Mouse (Mus musculus) forebrain, embryonic 10.5 days (tissue): ENCODE measurements at regions not wholly inside any gene's neighbourhood (a gene's known extent, or its start where the extent isn't known, plus 50 kb on each side); places are given as distances from the start of the nearest gene placed in this dataset.

Experiments
- DNase-seq: peaks from one replicate; pipeline ENCODE4 v3.0.0-alpha.2; 2017; ENCODE audit warnings: low spot score; ENCODE audit errors: extremely low spot score
- H3K27ac ChIP-seq: fragments of 300-500 bp; sonication (generic); 2 replicates; pipeline ENCODE4 v1.5.1; 2016; ENCODE audit warnings: mild to moderate bottlenecking
- H3K27me3 ChIP-seq: fragments of 300-500 bp; sonication (generic); 2 replicates; pipeline ENCODE4 v1.6.1; 2016; ENCODE audit warnings: mild to moderate bottlenecking; ENCODE audit not compliant: poor library complexity, severe bottlenecking
- H3K36me3 ChIP-seq: fragments of 300-500 bp; sonication (generic); replicated peaks from 2 replicates; pipeline ENCODE4 v1.6.1; 2016; ENCODE audit warnings: mild to moderate bottlenecking, moderate library complexity
- H3K4me1 ChIP-seq: fragments of 300-500 bp; sonication (generic); 2 replicates; pipeline ENCODE4 v1.6.1; 2016
- H3K4me3 ChIP-seq: fragments of 300-500 bp; sonication (generic); 2 replicates; pipeline ENCODE4 v1.5.1; 2016; ENCODE audit warnings: mild to moderate bottlenecking, moderate library complexity
- H3K9me3 ChIP-seq: fragments of 300-500 bp; sonication (generic); 2 replicates; pipeline ENCODE4 v1.6.1; 2016; ENCODE audit warnings: mild to moderate bottlenecking, moderate library complexity
- WGBS: fragments of 180-500 bp; shearing (Covaris S2); methylation state at CpG from one replicate; pipeline ENCODE4 v1.1.7; 2016; 5-methylcytosine and 5-hydroxymethylcytosine counted together

- Histone ChIP-seq H3K4me3 (no peak overlapping the region), H3K4me1 (no peaks in the 10 kb centered on the region), H3K27me3 (no peaks in the 10 kb centered on the region), H3K9me3 (no peaks in the 10 kb centered on the region), H3K27ac (no peak overlapping the region), H3K36me3 (no peaks in the 10 kb centered on the region)
- no peak for DNase-seq
- 92% methylated on average over 7 of the region's 7 CpGs for WGBS
Observed at GRCm38 (mm10) chr9:27569054-27569387, 172.4 kb downstream of the Spata19 start.

DNA sequence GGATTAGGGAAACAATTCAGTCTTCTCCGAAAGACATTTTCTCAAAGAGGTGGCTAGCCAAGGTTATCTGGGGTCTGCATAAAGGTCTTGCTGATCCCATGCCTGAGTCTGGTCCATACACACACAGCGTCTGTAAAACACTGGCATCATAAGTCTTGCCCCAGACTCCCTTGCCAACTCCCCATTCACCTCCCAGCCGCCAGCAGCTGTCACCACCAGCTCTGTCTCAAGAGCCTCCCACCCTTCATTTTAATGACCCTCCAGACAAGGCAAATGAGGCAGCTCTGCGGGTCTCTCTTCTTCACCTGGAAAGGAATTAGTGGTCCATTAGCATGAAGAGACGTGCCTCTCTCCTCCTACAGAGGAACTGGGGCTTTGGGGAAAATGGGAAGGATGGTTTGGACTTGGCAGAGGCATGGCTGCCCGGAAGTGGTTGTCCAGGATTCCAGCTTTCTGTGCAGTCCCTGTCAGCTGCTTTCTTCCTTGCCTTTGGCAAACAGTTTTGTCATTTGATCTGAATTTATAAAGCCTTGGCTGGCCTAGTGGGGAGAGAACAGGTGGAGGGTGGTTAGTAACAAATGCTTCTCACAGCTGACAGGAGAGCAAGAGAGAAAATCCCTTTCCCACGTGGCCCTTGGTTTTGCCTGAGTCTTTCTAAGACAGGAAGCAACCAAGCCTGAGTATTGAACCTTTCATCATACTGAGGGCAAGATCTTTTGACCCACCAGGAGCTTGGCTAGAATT, 173.3 kb upstream of the Opcml start:
- Histone ChIP-seq H3K9me3 (no peaks in the 10 kb centered on the region), H3K4me1 (peaks cover 4% of the 10 kb centered on the region; the same call in 1 of the 2 replicates), H3K36me3 (no peaks in the 10 kb centered on the region), H3K4me3 (no peak overlapping the region), H3K27ac (no peak overlapping the region), H3K27me3 (no peaks in the 10 kb centered on the region)
- 65% methylated on average over 7 of the region's 7 CpGs for WGBS
- DNase-seq = no peak

- Histone ChIP-seq H3K4me3 (no peak overlapping the region), H3K4me1 (no peaks in the 10 kb centered on the region; the same call in 1 of the 2 replicates), H3K36me3 (no peaks in the 10 kb centered on the region), H3K9me3 (no peaks in the 10 kb centered on the region), H3K27ac (no peak overlapping the region), H3K27me3 (no peaks in the 10 kb centered on the region)
- DNase-seq = no peak
- WGBS = 81% methylated on average over 6 of the region's 6 CpGs
Observed at GRCm38 (mm10) chr9:27634901-27635300, 155.7 kb upstream of the Opcml start.

GRCm38 (mm10) chr9:27640611-27641010, 150.0 kb upstream of the Opcml start:
- no peaks in the 10 kb centered on the region for H3K9me3 ChIP-seq
- H3K36me3 ChIP-seq = no peaks in the 10 kb centered on the region
- no peak for DNase-seq
- H3K4me3 ChIP-seq = no peak overlapping the region
- no peak overlapping the region for H3K27ac ChIP-seq
- no peaks in the 10 kb centered on the region; the same call in 1 of the 2 replicates for H3K4me1 ChIP-seq
- H3K27me3 ChIP-seq = no peaks in the 10 kb centered on the region

GRCm38 (mm10) chr9:27643312-27643711, 147.3 kb upstream of the Opcml start:
- no peak for DNase-seq
- H3K27me3 ChIP-seq = no peaks in the 10 kb centered on the region
- peaks cover 10% of the 10 kb centered on the region; the same call in 1 of the 2 replicates for H3K4me1 ChIP-seq
- H3K9me3 ChIP-seq = no peaks in the 10 kb centered on the region
- H3K4me3 ChIP-seq = no peak overlapping the region
- 78% methylated on average over 1 of the region's 1 CpGs for WGBS
- H3K36me3 ChIP-seq = no peaks in the 10 kb centered on the region
- no peak overlapping the region for H3K27ac ChIP-seq

DNA sequence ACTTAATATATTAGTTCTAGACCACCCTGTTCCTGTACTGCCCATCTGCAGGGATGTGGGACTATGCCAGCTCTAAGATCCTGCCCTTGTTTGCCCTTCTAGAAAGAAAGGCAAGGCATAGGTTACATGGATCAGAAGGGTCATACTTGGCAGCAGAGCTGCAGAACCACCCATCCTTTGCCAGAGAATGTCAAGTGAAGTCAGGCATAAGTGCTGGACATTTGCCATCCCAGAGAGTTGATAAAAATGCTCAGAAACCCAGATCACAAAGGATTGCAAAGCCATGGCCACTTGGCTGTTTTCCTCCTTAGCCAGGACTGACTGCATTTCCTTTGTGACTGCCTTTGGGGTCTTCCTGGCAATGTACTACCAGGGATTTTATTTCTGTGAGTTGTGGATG, 146.7 kb upstream of the Opcml start:
- DNase-seq = no peak
- no peak overlapping the region for H3K27ac ChIP-seq
- no peaks in the 10 kb centered on the region for H3K27me3 ChIP-seq
- no peaks in the 10 kb centered on the region for H3K36me3 ChIP-seq
- H3K4me1 ChIP-seq = peaks cover 10% of the 10 kb centered on the region; the same call in 1 of the 2 replicates
- no peak overlapping the region for H3K4me3 ChIP-seq
- no peaks in the 10 kb centered on the region for H3K9me3 ChIP-seq

DNA sequence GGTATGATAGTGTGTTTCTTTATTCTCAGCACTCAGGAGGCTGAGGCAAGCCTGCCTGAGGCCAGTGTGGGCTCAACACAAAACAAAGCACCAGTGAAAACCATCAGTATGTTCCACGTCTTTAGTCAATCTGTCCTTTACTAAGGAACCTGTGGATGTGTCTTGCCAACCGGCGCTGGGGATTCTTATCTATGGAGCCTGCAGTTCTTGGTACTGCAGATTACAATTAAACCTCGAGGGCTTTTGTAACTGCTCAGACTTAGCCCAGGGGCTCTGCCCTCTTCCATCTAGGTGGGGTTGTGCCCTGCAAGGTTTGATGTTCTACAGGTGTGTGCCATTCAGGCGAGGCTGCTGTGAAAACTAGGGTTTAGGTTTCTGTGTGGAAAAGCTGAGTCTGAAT, 145.1 kb upstream of the Opcml start:
- no peak for DNase-seq
- Histone ChIP-seq H3K36me3 (no peaks in the 10 kb centered on the region), H3K4me1 (peaks cover 10% of the 10 kb centered on the region; the same call in 1 of the 2 replicates), H3K27ac (no peak overlapping the region), H3K27me3 (no peaks in the 10 kb centered on the region), H3K4me3 (no peak overlapping the region), H3K9me3 (no peaks in the 10 kb centered on the region)
- WGBS = 89% methylated on average over 5 of the region's 5 CpGs

GRCm38 (mm10) chr9:27646100-27646499, 144.5 kb upstream of the Opcml start:
- no peaks in the 10 kb centered on the region for H3K9me3 ChIP-seq
- DNase-seq = no peak
- H3K27ac ChIP-seq = no peak overlapping the region
- H3K36me3 ChIP-seq = no peaks in the 10 kb centered on the region
- H3K27me3 ChIP-seq = no peaks in the 10 kb centered on the region
- H3K4me1 ChIP-seq = peaks cover 10% of the 10 kb centered on the region; the same call in 1 of the 2 replicates
- WGBS = 85% methylated on average over 8 of the region's 8 CpGs
- no peak overlapping the region for H3K4me3 ChIP-seq

- Histone ChIP-seq H3K4me3 (no peak overlapping the region), H3K27me3 (no peaks in the 10 kb centered on the region), H3K27ac (no peak overlapping the region), H3K9me3 (no peaks in the 10 kb centered on the region), H3K4me1 (peaks cover 10% of the 10 kb centered on the region; the same call in 1 of the 2 replicates), H3K36me3 (no peaks in the 10 kb centered on the region)
- no peak for DNase-seq
- WGBS = 90% methylated on average over 10 of the region's 10 CpGs
Observed at GRCm38 (mm10) chr9:27646956-27647355, 143.6 kb upstream of the Opcml start.

DNA sequence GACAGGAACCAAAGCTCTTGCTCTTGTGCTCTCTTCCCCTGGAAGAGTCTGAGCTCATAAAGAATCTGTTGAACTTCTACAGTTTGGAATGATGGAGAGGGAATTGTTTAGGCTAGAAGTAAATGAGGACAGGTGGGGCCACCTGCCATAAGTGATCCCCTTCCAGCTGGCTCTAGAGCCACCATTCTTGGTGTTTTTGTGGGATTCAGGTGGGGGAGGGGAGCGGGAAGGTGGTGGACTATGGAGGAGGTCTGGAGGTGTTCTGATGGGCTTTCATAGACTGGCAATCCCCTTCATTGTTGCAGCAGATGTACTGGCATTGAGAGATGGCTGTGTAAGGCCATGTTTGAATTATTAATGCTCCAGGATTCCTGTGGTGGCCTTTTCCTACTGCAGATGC, 132.6 kb upstream of the Opcml start:
- Histone ChIP-seq H3K4me1 (peaks cover 10% of the 10 kb centered on the region), H3K36me3 (no peaks in the 10 kb centered on the region), H3K27ac (no peak overlapping the region), H3K27me3 (no peaks in the 10 kb centered on the region), H3K4me3 (no peak overlapping the region), H3K9me3 (no peaks in the 10 kb centered on the region)
- DNase-seq = no peak
- 83% methylated on average over 1 of the region's 1 CpGs for whole genome bisulfite sequencing

DNA sequence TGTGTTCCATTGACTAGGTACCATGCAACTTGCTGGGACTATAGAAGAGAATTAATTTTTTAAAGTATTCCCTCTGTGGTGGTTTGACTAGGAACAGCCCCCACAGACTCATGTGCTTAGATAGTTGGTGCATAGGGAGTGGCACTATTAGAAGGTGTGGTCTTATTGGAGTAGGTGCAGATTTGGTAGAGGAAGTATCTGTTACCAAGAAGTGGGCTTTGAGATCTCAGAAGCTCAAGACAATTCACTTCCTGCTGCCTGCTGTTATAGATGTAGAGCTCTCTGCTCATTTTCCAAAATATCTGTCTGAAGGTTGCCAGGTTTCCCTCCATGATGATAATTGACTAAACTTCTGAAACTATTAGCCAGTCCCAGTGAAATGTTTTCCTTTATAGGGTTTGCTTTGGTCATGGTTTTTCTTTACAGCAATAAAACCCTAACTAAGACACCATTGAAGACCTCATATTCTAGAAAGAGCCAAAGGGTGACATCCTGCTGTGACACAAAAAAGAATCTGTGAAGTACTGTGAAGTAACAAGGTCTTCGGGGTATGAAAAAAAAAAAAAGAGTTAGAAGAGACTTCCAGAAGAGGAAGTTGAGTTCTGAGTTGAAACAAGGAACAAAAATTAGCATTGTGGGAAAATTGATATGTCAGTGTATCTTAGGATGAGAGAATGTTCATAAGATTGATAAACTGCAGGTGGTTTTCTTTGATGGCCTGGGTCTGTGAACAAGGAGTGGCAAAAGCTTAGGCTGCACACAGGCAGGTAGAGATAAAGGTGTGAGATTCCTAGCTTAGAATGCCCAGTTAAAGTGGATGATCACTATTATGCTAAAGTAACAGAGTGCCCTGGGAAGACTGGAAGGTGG, 128.9 kb upstream of the Opcml start:
- Histone ChIP-seq H3K36me3 (no peaks in the 10 kb centered on the region), H3K27ac (no peak overlapping the region), H3K4me3 (no peak overlapping the region), H3K27me3 (no peaks in the 10 kb centered on the region), H3K9me3 (no peaks in the 10 kb centered on the region), H3K4me1 (peaks cover 10% of the 10 kb centered on the region)
- WGBS = 84% methylated on average over 1 of the region's 1 CpGs
- no peak for DNase-seq

DNA sequence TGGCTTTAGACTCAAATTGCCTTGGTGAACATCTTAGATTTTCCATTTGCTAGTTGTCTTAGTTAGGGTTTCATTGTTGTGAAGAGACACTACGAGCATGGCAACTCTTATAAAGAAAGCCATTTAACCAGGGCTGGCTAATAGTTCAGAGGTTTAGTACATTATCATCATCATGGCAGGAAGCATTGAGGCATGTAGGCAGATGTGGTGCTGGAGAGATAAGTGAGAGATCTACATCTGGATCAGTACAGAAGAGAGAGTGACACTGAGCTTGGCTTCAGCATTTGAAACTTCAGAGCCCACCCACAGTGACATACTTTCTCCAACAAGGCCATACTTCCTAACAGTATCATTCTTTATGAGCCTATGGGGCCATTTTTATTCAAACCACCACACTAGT, 127.3 kb upstream of the Opcml start:
- WGBS = 88% methylated on average over 1 of the region's 1 CpGs
- Histone ChIP-seq H3K9me3 (no peaks in the 10 kb centered on the region), H3K36me3 (no peaks in the 10 kb centered on the region), H3K27ac (no peak overlapping the region), H3K27me3 (no peaks in the 10 kb centered on the region), H3K4me3 (no peak overlapping the region), H3K4me1 (peaks cover 10% of the 10 kb centered on the region)
- DNase-seq = no peak

DNA sequence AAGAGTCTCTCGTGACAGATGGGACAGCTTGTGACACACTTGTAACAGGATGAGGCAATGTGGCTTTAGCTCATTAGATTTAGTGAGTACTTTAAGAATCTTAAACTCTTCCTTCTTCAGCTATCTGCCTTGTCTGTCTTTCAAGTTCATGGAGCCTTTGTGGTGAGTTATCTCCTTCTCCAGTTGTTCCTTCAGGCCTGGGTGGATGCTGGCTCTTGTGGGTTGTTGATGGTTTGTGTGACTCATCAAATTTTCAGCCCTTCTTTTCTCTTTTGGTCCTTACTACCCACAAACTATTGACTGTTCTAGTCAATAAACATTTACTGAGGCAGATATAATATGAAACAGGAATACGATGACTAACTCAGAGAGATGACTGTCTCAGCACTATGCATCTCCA, 124.9 kb upstream of the Opcml start:
- DNase-seq = no peak
- peaks cover 12% of the 10 kb centered on the region for H3K4me1 ChIP-seq
- 90% methylated on average over 2 of the region's 2 CpGs for WGBS
- H3K36me3 ChIP-seq = no peaks in the 10 kb centered on the region
- H3K9me3 ChIP-seq = no peaks in the 10 kb centered on the region
- H3K27me3 ChIP-seq = no peaks in the 10 kb centered on the region
- no peak overlapping the region for H3K27ac ChIP-seq
- no peak overlapping the region for H3K4me3 ChIP-seq
